Mouse (Mus musculus) layer of hippocampus, adult 11-12 months (tissue): ENCODE data around the gene Myoz2.

ENCODE experiments used
- DNase-seq: peaks from one replicate; pipeline ENCODE4 v3.0.0; 2022; ENCODE audit warnings: low spot score

The Myoz2 gene

GRCm38 (mm10) chr3:123007386-123007785 lies 27.4 kb downstream of the Myoz2 start:
- no peak for DNase-seq

GRCm38 (mm10) chr3:123001053-123001452 lies 33.8 kb downstream of the Myoz2 start:
- DNase-seq, result no peak

- DNase-seq, result no peak
Observed at GRCm38 (mm10) chr3:122998511-122998910, 36.3 kb downstream of the Myoz2 start.

GRCm38 (mm10) chr3:122996968-122997367 lies 37.8 kb downstream of the Myoz2 start:
- no peak for DNase-seq

GRCm38 (mm10) chr3:122986906-122987305 lies 47.9 kb downstream of the Myoz2 start:
- no peak for DNase-seq

- DNase-seq, result no peak
Observed at GRCm38 (mm10) chr3:122986386-122986785, 48.4 kb downstream of the Myoz2 start.

- no peak for DNase-seq
Observed at GRCm38 (mm10) chr3:122985183-122985944, 49.5 kb downstream of the Myoz2 start.

GRCm38 (mm10) chr3:122984249-122985182 lies 50.3 kb downstream of the Myoz2 start, which contains the start of gene Usp53:
Gene Usp53 (minus strand): TSS chr3:122984510.
- DNase-seq, result peak; percentile 93

GRCm38 (mm10) chr3:122983849-122984248 lies 51.0 kb downstream of the Myoz2 start:
- DNase-seq, result no peak

- no peak for DNase-seq
Observed at GRCm38 (mm10) chr3:122975964-122976363, 58.9 kb downstream of the Myoz2 start.

- DNase-seq, result no peak
Observed at GRCm38 (mm10) chr3:122975363-122975762, 59.5 kb downstream of the Myoz2 start.

- DNase-seq, result no peak
Observed at GRCm38 (mm10) chr3:122974833-122975232, 60.0 kb downstream of the Myoz2 start.

- DNase-seq, result no peak
Observed at GRCm38 (mm10) chr3:122972126-122972822, 62.5 kb downstream of the Myoz2 start.

- no peak for DNase-seq
Observed at GRCm38 (mm10) chr3:122968391-122968790, 66.4 kb downstream of the Myoz2 start.

GRCm38 (mm10) chr3:122964301-122964700 lies 70.5 kb downstream of the Myoz2 start:
- no peak for DNase-seq
